Mouse (Mus musculus) MEL (cell line): ENCODE measurements around the gene Mroh2a. TPM values are rescaled to one million over a fixed set of nuclear protein-coding genes. Genes with fewer than 3 reads are reported as not detected.

ENCODE experiments used
- DNase-seq: peaks from one replicate; pipeline ENCODE4 v3.0.0; 2011; ENCODE audit warnings: low read depth, low spot score
- H3K27ac ChIP-seq: 2 replicates; pipeline ENCODE4 v1.5.1; 2012; ENCODE audit warnings: low read depth, mild to moderate bottlenecking, control low read depth, low read length, moderate library complexity; ENCODE audit not compliant: control insufficient read depth
- H3K27me3 ChIP-seq, 2 experiments: fragments of 150-350 bp in 1 of 2; sonication (generic) in 1 of 2; 2 replicates each; pipeline ENCODE4 v1.6.1; 2012; ENCODE audit warnings: low read length in 2 of 2, mild to moderate bottlenecking in 2 of 2, improper control_type of control experiment in 1 of 2, moderate library complexity in 1 of 2; ENCODE audit not compliant: insufficient read depth in 2 of 2, control insufficient read depth in 1 of 2
- H3K36me3 ChIP-seq, 2 experiments: 2 replicates each; pipeline ENCODE4 v1.6.1; 2012 to 2014; ENCODE audit warnings: low read length in 2 of 2, improper control_type of control experiment in 1 of 2, inconsistent platforms in 1 of 2, mild to moderate bottlenecking in 1 of 2; ENCODE audit not compliant: insufficient read depth in 2 of 2, control insufficient read depth in 1 of 2
- H3K4me1 ChIP-seq, 2 experiments: fragments of 150-350 bp in 1 of 2; sonication (generic) in 1 of 2; 2 replicates each; pipeline ENCODE4 v1.6.1; 2012; ENCODE audit warnings: low read length in 2 of 2, improper control_type of control experiment in 1 of 2, mild to moderate bottlenecking in 1 of 2; ENCODE audit not compliant: insufficient read depth in 2 of 2, control insufficient read depth in 1 of 2
- H3K4me3 ChIP-seq, 2 experiments: fragments of 150-350 bp in 1 of 2; sonication (generic) in 1 of 2; 2 replicates each; pipeline ENCODE4 v1.5.1; 2012; ENCODE audit warnings: low read depth in 2 of 2, low read length in 2 of 2, mild to moderate bottlenecking in 2 of 2, moderate library complexity in 2 of 2, control low read depth in 1 of 2, improper control_type of control experiment in 1 of 2; ENCODE audit not compliant: control insufficient read depth in 1 of 2, insufficient read depth in 1 of 2
- H3K79me2 ChIP-seq: 2 replicates; pipeline ENCODE4 v1.6.1; 2012; ENCODE audit warnings: mild to moderate bottlenecking, low read length, moderate library complexity; ENCODE audit not compliant: control insufficient read depth, poor library complexity, insufficient read depth
- H3K9ac ChIP-seq: 2 replicates; pipeline ENCODE4 v1.6.1; 2012; ENCODE audit warnings: low read depth, mild to moderate bottlenecking, control low read depth, low read length, moderate library complexity; ENCODE audit not compliant: control insufficient read depth, poor library complexity, severe bottlenecking
- H3K9me3 ChIP-seq: fragments of 150-350 bp; sonication (generic); replicated peaks from 2 replicates; pipeline ENCODE4 v1.6.1; 2012; ENCODE audit warnings: mild to moderate bottlenecking, low read length, improper control_type of control experiment, moderate library complexity; ENCODE audit not compliant: insufficient read depth
- CHD1 ChIP-seq: IDR thresholded peaks from 2 replicates; pipeline ENCODE4 v1.6.1; 2012; ENCODE audit warnings: low read depth, mild to moderate bottlenecking, inconsistent platforms, low read length, improper control_type of control experiment
- CHD2 ChIP-seq: IDR thresholded peaks from 2 replicates; pipeline ENCODE4 v1.6.1; 2011; ENCODE audit warnings: low read length, improper control_type of control experiment
- CTCF ChIP-seq, 3 experiments: IDR thresholded peaks in 2 of 3; conservative IDR thresholded peaks in 1 of 3; 2 replicates each; pipeline ENCODE4 v1.5.1; 2011 to 2012; ENCODE audit warnings: low read length in 3 of 3, low read depth in 2 of 3, mild to moderate bottlenecking in 2 of 3, improper control_type of control experiment in 1 of 3, inconsistent platforms in 1 of 3, mixed read lengths in 1 of 3, moderate library complexity in 1 of 3; ENCODE audit not compliant: control insufficient read depth in 1 of 3, insufficient read depth in 1 of 3, poor library complexity in 1 of 3, severe bottlenecking in 1 of 3
- EP300 ChIP-seq, 2 experiments: IDR thresholded peaks; 2 replicates each; pipeline ENCODE4 v1.6.1; 2011; ENCODE audit warnings: improper control_type of control experiment in 2 of 2, low read length in 2 of 2, low read depth in 1 of 2, mild to moderate bottlenecking in 1 of 2
- GABPA ChIP-seq: IDR thresholded peaks from 2 replicates; pipeline ENCODE4 v1.6.1; 2012; ENCODE audit warnings: low read depth, mild to moderate bottlenecking, inconsistent platforms, low read length, improper control_type of control experiment, moderate library complexity
- HCFC1 ChIP-seq: IDR thresholded peaks from 2 replicates; pipeline ENCODE4 v1.6.1; 2012; ENCODE audit warnings: low read depth, mild to moderate bottlenecking, inconsistent platforms, low read length, improper control_type of control experiment, moderate library complexity
- KAT2A ChIP-seq: conservative IDR thresholded peaks from 2 replicates; pipeline ENCODE4 v1.6.1; 2012; ENCODE audit warnings: low read depth, low read length, improper control_type of control experiment, inconsistent platforms
- MAFK ChIP-seq: IDR thresholded peaks from 2 replicates; pipeline ENCODE4 v1.6.1; 2011; ENCODE audit warnings: low read depth, mild to moderate bottlenecking, low read length, improper control_type of control experiment, borderline replicate concordance
- MAX ChIP-seq: IDR thresholded peaks from 2 replicates; pipeline ENCODE4 v1.6.1; 2011; ENCODE audit warnings: low read length, improper control_type of control experiment
- MEF2A ChIP-seq: IDR thresholded peaks from 2 replicates; pipeline ENCODE4 v1.6.1; 2014; ENCODE audit warnings: low read depth, mild to moderate bottlenecking, inconsistent platforms, low read length, improper control_type of control experiment; ENCODE audit not compliant: poor library complexity, insufficient replicate concordance, severe bottlenecking; ENCODE audit errors: extremely low read depth
- MYB ChIP-seq: IDR thresholded peaks from 2 replicates; pipeline ENCODE4 v1.6.1; 2011; ENCODE audit warnings: mild to moderate bottlenecking, low read depth, low read length, improper control_type of control experiment
- MYC ChIP-seq: IDR thresholded peaks from 2 replicates; pipeline ENCODE4 v1.6.1; 2011; ENCODE audit warnings: low read depth, mild to moderate bottlenecking, low read length, improper control_type of control experiment, moderate library complexity
- NELFE ChIP-seq: IDR thresholded peaks from 2 replicates; pipeline ENCODE4 v1.6.1; 2011; ENCODE audit warnings: low read depth, low read length, improper control_type of control experiment
- NRF1 ChIP-seq: IDR thresholded peaks from 2 replicates; pipeline ENCODE4 v1.6.1; 2014; ENCODE audit warnings: low read depth, mild to moderate bottlenecking, inconsistent platforms, low read length, improper control_type of control experiment, moderate library complexity; ENCODE audit not compliant: poor library complexity, insufficient read depth, severe bottlenecking
- POLR2A ChIP-seq, 2 experiments: IDR thresholded peaks; 2 replicates each; pipeline ENCODE4 v1.6.1; 2011 to 2012; ENCODE audit warnings: low read length in 2 of 2, mild to moderate bottlenecking in 2 of 2, control low read depth in 1 of 2, improper control_type of control experiment in 1 of 2, low read depth in 1 of 2, moderate library complexity in 1 of 2; ENCODE audit not compliant: control insufficient read depth in 1 of 2, insufficient read depth in 1 of 2, poor library complexity in 1 of 2
- RAD21 ChIP-seq: IDR thresholded peaks from 2 replicates; pipeline ENCODE4 v1.6.1; 2011; ENCODE audit warnings: mild to moderate bottlenecking, low read depth, low read length, improper control_type of control experiment
- RCOR1 ChIP-seq: IDR thresholded peaks from 2 replicates; pipeline ENCODE4 v1.6.1; 2012; ENCODE audit warnings: low read depth, mild to moderate bottlenecking, inconsistent platforms, low read length, improper control_type of control experiment
- SIN3A ChIP-seq: IDR thresholded peaks from 2 replicates; pipeline ENCODE4 v1.6.1; 2012; ENCODE audit warnings: low read length, improper control_type of control experiment, inconsistent platforms
- SMC3 ChIP-seq: IDR thresholded peaks from 2 replicates; pipeline ENCODE4 v1.6.1; 2011; ENCODE audit warnings: low read depth, low read length, improper control_type of control experiment
- TAL1 ChIP-seq: IDR thresholded peaks from 2 replicates; pipeline ENCODE4 v1.6.1; 2012; ENCODE audit warnings: mild to moderate bottlenecking, inconsistent platforms, low read length, moderate library complexity, mixed read lengths
- TBP ChIP-seq: IDR thresholded peaks from 2 replicates; pipeline ENCODE4 v1.8.0; 2011; ENCODE audit warnings: low read depth, low read length, improper control_type of control experiment
- USF1 ChIP-seq: IDR thresholded peaks from 2 replicates; pipeline ENCODE4 v1.6.1; 2014; ENCODE audit warnings: low read depth, mild to moderate bottlenecking, inconsistent platforms, low read length, improper control_type of control experiment, moderate library complexity
- USF2 ChIP-seq, 2 experiments: IDR thresholded peaks; 2 replicates each; pipeline ENCODE4 v1.6.1; 2011 to 2012; ENCODE audit warnings: improper control_type of control experiment in 2 of 2, low read length in 2 of 2, borderline replicate concordance in 1 of 2, inconsistent platforms in 1 of 2, low read depth in 1 of 2, mild to moderate bottlenecking in 1 of 2; ENCODE audit not compliant: insufficient read depth in 1 of 2
- ZC3H11A ChIP-seq: IDR thresholded peaks from 2 replicates; pipeline ENCODE4 v1.6.1; 2012; ENCODE audit warnings: low read depth, mild to moderate bottlenecking, inconsistent platforms, low read length, improper control_type of control experiment
- ZKSCAN1 ChIP-seq: IDR thresholded peaks from 2 replicates; pipeline ENCODE4 v1.6.1; 2012; ENCODE audit warnings: low read depth, mild to moderate bottlenecking, inconsistent platforms, low read length, improper control_type of control experiment, moderate library complexity
- ZMIZ1 ChIP-seq: IDR thresholded peaks from 2 replicates; pipeline ENCODE4 v1.6.1; 2012; ENCODE audit warnings: low read depth, mild to moderate bottlenecking, inconsistent platforms, low read length, improper control_type of control experiment, moderate library complexity
- ZNF384 ChIP-seq: IDR thresholded peaks from 2 replicates; pipeline ENCODE4 v1.6.1; 2012; ENCODE audit warnings: low read depth, mild to moderate bottlenecking, inconsistent platforms, low read length, improper control_type of control experiment
- polyA plus RNA-seq, 2 experiments: library from polyadenylated mRNA; stranded (reverse) in 1 of 2; unstranded in 1 of 2; fragments of >175 nt in 1 of 2; fragments of >200 nt in 1 of 2; gene quantifications; 2 replicates each; pipeline versions ENCODE4 v1.2.1 to v1.2.4; 2012; ENCODE audit warnings: low replicate concordance in 2 of 2, low read depth in 1 of 2; ENCODE audit not compliant: insufficient read length in 2 of 2, insufficient read depth in 1 of 2, missing spikeins in 1 of 2
- total RNA-seq: library from RNA; depleted of rRNA; stranded (reverse); fragments of 300-350 nt; gene quantifications from 2 replicates; pipeline ENCODE4 v1.2.3, GENCODE M21; 2012

Gene Mroh2a
- total and polyA plus RNA-seq, 3 experiments: 0.27 to 2.5 TPM; not detected in 1

DNA sequence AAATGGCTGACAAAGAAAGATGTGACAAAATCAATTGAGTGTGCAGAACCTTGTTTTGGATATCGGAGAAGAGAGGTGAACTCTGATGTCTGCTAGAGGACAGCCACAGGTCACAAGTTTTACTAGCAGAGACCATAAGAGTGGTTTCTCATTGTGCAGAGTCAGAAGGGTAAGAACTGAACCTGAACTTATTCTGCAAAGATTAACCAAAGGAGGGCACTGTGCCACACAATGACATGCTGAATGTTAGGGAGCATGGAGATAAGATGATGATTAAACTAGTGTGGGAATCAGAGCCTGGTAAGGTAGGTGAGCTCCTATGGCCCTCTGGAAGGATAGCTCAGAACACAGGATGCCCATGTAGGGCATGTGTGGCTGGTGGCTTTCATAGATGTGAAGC lies 31.1 kb upstream of the Mroh2a start:
- H3K9ac ChIP-seq: no peak overlapping the region
- H3K9me3 ChIP-seq: no peaks in the 10 kb centered on the region
- H3K4me3 ChIP-seq: no peak overlapping the region
- H3K4me1 ChIP-seq: no peaks in the 10 kb centered on the region
- no peak for TF ChIP-seq SMC3
- TF ChIP-seq MYB: no peak
- no peak for TF ChIP-seq MYC
- TF ChIP-seq HCFC1: no peak
- TF ChIP-seq CTCF (IDR thresholded peaks at IDR 0.05 in 2 of 3, conservative IDR thresholded peaks at IDR 0.05 in 1 of 3; ENCODE audit: control insufficient read depth in 1 of 3, insufficient read depth in 1 of 3, low read depth in 2 of 3, low read length in 3 of 3, poor library complexity in 1 of 3, severe bottlenecking in 1 of 3): no peak
- no peak for TF ChIP-seq RCOR1
- TF ChIP-seq POLR2A (IDR thresholded peaks at IDR 0.05; ENCODE audit: control insufficient read depth in 1 of 2, insufficient read depth in 1 of 2, low read depth in 1 of 2, low read length in 2 of 2, poor library complexity in 1 of 2): no peak
- no peak for TF ChIP-seq EP300 (IDR thresholded peaks at IDR 0.05; ENCODE audit: low read depth in 1 of 2, low read length in 2 of 2)
- TF ChIP-seq SIN3A: no peak
- TF ChIP-seq KAT2A: no peak
- TF ChIP-seq USF1: no peak
- TF ChIP-seq GABPA: no peak
- no peak for TF ChIP-seq ZC3H11A
- TF ChIP-seq CHD2: no peak
- no peak for TF ChIP-seq TBP
- TF ChIP-seq MAX: no peak
- TF ChIP-seq NELFE: no peak
- TF ChIP-seq MAFK: no peak
- TF ChIP-seq MEF2A: no peak
- H3K27ac ChIP-seq: no peak overlapping the region
- DNase-seq: no peak
- no peaks in the 10 kb centered on the region for H3K79me2 ChIP-seq
- peaks cover 2 to 3% of the 10 kb centered on the region in 2 experiments; a peak in 2 of 4 replicates for H3K27me3 ChIP-seq
- H3K36me3 ChIP-seq: no peaks in the 10 kb centered on the region

- TF ChIP-seq TAL1 (no peak), NRF1 (no peak), HCFC1 (no peak), KAT2A (no peak), RAD21 (no peak), TBP (no peak), RCOR1 (no peak), EP300 (IDR thresholded peaks at IDR 0.05; ENCODE audit: low read depth in 1 of 2, low read length in 2 of 2) (no peak), MYC (no peak), USF2 (IDR thresholded peaks at IDR 0.05; ENCODE audit: borderline replicate concordance in 1 of 2, insufficient read depth in 1 of 2, low read depth in 1 of 2, low read length in 2 of 2) (no peak), MAX (no peak), CHD1 (no peak), ZKSCAN1 (no peak), ZNF384 (no peak), ZC3H11A (no peak), NELFE (no peak), GABPA (no peak), ZMIZ1 (no peak), MYB (no peak)
- no peak for DNase-seq
- H3K4me1 ChIP-seq: no peaks in the 10 kb centered on the region
- no peak overlapping the region for H3K9ac ChIP-seq
- no peaks in the 10 kb centered on the region for H3K36me3 ChIP-seq
- no peaks in the 10 kb centered on the region for H3K79me2 ChIP-seq
- peaks cover 2 to 3% of the 10 kb centered on the region in 2 experiments; a peak in 2 of 4 replicates for H3K27me3 ChIP-seq
- H3K4me3 ChIP-seq: no peak overlapping the region
- no peak overlapping the region for H3K27ac ChIP-seq
- H3K9me3 ChIP-seq: no peaks in the 10 kb centered on the region
Measured at GRCm38 (mm10) chr1:88197443-88197842, 29.3 kb upstream of the Mroh2a start.
